Mouse (Mus musculus) ES-CJ7 (cell line): ENCODE measurements around the gene Irf2bpl.

Experiments
- DNase-seq: peaks from one replicate; pipeline ENCODE4 v3.0.0; 2011; ENCODE audit warnings: low read depth, low spot score

Gene Irf2bpl

GRCm38 (mm10) chr12:86898448-86898847, 13.8 kb upstream of the Irf2bpl start:
- no peak for DNase-seq

- no peak for DNase-seq
Measured at GRCm38 (mm10) chr12:86897769-86898273, 13.2 kb upstream of the Irf2bpl start.

GRCm38 (mm10) chr12:86896921-86897512, 12.4 kb upstream of the Irf2bpl start:
- DNase-seq: no peak

- no peak for DNase-seq
Measured at GRCm38 (mm10) chr12:86896441-86896890, 11.9 kb upstream of the Irf2bpl start.

GRCm38 (mm10) chr12:86895703-86896409, 11.3 kb upstream of the Irf2bpl start:
- DNase-seq: no peak

GRCm38 (mm10) chr12:86894841-86895428, 10.3 kb upstream of the Irf2bpl start:
- DNase-seq: peak; percentile 73

- peak; percentile 92 for DNase-seq
Measured at GRCm38 (mm10) chr12:86894184-86894839, 9.7 kb upstream of the Irf2bpl start.

- peak; percentile 35 for DNase-seq
Measured at GRCm38 (mm10) chr12:86893326-86894183, 9.0 kb upstream of the Irf2bpl start.

GRCm38 (mm10) chr12:86892711-86893311, 8.2 kb upstream of the Irf2bpl start:
- DNase-seq: peak; percentile 44

GRCm38 (mm10) chr12:86891786-86892702, 7.4 kb upstream of the Irf2bpl start:
- peak; percentile 73 for DNase-seq

GRCm38 (mm10) chr12:86891454-86891785, 6.8 kb upstream of the Irf2bpl start:
- no peak for DNase-seq

- DNase-seq: peak; percentile 65
Measured at GRCm38 (mm10) chr12:86890796-86891301, 6.3 kb upstream of the Irf2bpl start.

- no peak for DNase-seq
Measured at GRCm38 (mm10) chr12:86890091-86890720, 5.6 kb upstream of the Irf2bpl start.

- no peak for DNase-seq
Measured at GRCm38 (mm10) chr12:86889103-86889644, 4.6 kb upstream of the Irf2bpl start.

GRCm38 (mm10) chr12:86888130-86889069, 3.8 kb upstream of the Irf2bpl start:
- DNase-seq: peak; percentile 95

- DNase-seq: no peak
Measured at GRCm38 (mm10) chr12:86887381-86888129, 3.0 kb upstream of the Irf2bpl start.

GRCm38 (mm10) chr12:86886446-86886965, 1.9 kb upstream of the Irf2bpl start:
- DNase-seq: no peak
